Mouse (Mus musculus): ENCODE results near the gene Nrap.

DNA sequence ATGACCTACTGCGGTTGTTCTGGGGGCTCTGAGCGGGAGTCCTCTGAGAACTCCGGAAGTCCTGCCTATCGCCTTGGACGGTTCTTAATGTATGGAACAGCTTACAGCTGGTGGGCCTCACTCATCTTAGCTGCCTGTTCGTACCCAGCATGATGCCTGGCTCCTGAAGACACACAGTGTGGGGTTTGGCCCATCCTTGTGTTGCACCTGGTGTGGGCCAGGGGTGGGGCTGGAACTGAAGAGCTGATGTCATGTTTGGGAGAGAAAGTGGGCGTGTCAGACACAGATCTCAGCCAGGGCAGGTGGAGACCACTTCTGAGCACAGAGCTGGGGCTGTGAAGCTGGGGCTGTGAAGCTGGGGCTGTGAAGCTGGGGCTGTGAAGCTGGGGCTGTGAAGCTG, 9.5 kb downstream of the Nrap start:
- no peak for TF ChIP-seq CTCF (IDR thresholded peaks at IDR 0.05; ENCODE audit: control insufficient read depth, insufficient read depth, insufficient replicate concordance, low read depth, low read length)
- no peak for TF ChIP-seq POLR2A (IDR thresholded peaks at IDR 0.05; ENCODE audit: control insufficient read depth, low read depth, low read length)

Measured in testis, adult 2 months (tissue).